Mouse (Mus musculus) mouse trophoblast stem cell (cell line): ENCODE measurements around the gene BC028528.
"Not testable (repeated sequence)": the region's sequence is repeated elsewhere in the genome, so short reads cannot be mapped to it uniquely, and the experiment has no call there.

Experiments
- in situ Hi-C, 2 experiments: fragments of 300-500 bp; cut with MseI, MboI; formaldehyde crosslinking; loops; 2 replicates in 1 of 2; 3 replicates in 1 of 2; pipeline ENCODE4 v1.15.1; 2025

Gene BC028528

DNA sequence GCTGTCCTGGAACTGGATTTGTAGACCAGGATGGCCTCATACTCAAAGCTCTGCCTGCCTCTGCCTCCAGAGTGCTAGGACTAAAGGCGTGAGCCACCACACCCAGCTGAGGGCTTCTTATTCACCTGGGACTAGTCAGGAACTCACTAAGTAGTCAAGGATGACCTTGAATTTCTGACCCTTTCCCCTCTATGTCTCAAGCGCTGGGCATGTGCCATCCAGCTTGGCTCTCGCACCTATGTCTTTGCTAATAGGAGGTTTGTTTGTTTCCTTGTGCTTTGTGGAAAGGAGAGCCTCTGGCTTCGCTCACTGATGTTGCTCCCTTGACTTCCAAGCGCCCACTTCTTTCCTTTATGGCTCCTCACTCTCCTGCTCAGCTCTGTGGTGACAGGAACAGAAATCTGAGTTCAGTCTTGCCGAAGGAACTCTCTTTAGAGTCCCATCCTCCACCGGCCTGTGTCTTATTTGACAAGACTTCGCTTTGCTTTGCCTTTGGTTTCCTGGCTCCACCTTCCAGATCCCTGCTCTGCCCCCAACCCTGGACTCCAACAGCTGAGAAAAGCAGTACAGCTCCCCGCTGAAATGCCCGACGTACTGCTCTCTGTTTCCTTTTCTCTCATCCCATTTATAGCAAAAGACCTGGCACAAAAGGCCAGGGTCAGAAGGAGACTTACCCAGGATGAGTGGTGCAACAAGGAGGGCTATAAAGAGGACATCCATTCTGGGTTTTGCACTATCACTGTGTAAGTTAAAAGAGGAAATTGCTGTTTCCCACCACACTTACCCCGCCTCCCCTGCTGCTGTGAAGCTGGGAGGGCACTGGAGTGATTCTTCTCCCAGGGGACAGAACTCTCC, at the start of gene BC028528:
BC028528 (minus strand) TSS at position 795 of the 855 bp plus-strand sequence.
- in situ Hi-C loops, result no loop called here

DNA sequence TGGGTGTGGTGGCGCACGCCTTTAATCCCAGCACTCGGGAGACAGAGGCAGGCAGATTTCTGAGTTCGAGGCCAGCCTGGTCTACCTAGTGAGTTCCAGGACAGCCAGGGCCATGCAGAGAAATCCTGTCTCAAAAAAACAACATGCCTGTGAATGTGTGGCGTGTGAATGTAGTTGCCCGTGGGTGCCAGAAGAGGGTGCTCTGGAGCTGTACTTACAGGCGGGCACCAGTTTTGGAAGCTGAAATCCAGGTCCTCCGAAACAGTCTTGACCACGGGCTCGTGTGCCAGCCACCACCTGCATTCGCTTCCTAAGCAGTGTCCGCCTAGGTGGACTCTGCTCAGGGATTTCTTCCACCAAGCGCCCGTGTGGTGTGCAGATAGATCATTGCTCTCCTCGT, 47.0 kb upstream of the BC028528 start:
- in situ Hi-C loops, result no loop called here

DNA sequence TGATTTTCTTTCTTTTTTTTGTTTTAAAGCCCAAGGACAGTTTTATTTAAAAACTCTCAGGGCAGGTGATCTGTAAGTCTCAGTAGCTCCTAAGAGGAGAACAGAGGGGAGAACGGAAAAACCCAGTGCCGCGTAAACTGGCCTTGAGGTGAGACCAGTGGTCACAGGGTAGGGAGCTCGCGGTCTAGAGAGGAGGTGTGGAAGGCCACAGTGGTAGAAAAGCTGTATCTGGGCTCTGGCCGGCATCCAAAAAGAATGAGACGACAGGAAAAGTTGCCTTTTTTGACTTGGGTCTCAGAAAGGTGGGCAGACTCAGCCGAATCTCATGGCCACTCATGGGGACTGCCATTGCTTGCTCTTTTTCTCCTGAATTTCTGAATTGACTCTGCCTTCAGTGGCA, 46.4 kb upstream of the BC028528 start:
- in situ Hi-C loops, result no loop called here

DNA sequence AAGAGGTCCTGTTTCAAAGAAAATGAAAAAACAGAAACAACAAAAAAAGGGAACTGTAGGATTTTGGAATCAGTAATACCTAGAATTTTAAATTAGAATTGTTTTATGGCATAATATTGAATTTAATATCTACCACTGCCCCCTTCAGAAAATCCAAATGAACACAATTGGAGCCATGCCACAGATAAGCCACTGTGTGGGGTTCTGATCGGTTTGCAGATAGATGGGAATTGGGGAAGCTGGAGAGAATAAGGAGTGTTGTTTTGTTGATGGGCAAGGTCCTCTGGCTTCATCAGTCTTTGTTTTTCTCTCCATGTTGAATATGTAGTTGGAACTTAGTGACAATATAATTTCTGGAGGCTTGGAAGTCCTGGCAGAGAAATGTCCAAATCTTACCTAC, 42.6 kb upstream of the BC028528 start:
- in situ Hi-C loops, result no loop called here

DNA sequence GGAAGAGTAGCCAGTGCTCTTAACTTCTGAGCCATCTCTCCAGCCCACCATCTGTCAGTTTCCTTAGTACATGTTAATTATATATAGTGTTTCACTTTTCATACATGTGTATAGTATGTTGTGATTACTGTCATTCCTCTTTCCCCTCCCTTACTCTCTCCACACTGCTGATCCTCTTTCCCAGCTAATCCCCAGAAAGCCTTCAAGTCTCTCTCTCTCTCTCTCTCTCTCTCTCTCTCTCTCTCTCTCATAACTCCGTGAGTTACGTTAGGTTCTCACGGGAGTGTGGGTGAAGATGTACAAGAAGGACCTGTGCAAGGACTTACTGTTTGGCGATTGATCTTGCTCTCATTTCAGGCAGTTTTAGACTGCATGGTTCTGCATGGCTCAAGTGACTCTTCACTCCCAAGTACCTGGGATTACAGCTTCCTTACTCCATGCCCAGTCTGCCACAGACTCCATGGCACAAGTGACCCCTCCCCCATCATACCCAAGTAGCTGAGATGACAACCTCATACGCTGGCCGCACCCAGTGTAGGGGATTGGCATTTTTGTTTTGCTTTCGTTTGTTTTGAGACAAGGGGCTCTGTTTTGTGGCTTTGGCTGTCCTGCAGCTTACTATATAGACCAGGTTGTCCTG, 41.4 kb upstream of the BC028528 start:
- in situ Hi-C loops, result no loop called here

DNA sequence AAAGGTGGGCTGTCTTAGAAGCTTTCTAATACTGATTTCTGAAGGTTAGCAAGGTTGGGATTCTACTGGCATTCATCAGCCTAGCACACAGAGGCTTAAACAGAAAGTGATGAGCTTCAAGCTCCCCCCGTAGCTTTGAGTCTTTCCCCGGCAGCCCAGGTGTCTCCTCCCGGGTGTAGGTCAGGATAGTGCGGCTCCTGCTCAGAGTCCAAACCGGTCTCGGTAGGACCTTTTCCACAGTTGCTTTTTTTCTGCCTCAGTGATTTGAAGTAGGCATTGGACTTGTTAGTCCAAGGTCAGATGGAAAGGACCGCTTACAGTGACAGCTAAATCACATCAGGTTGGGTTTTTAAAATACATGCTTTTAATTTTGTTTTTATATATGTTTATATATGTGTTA, 40.8 kb upstream of the BC028528 start:
- in situ Hi-C loops, result no loop called here

DNA sequence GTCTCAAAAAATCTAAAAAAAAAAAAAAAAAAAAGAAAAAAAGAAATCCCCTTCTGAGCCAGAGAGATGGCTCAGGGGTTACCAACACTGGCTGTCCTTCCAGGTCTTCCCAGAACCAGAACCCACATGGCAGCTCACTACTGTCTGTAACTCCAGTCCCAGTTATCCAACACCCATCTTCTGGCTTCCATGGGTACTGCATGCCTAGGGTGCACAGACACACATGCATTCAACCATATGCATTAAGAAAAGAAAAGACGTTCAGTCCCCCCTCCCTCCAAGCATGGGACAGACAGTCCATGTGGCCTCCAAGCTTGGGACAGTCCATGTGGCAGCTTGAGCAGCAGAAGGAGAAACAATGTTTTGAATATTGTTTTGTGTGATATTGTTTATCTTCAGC, 40.4 kb upstream of the BC028528 start:
- in situ Hi-C loops, result no loop called here

DNA sequence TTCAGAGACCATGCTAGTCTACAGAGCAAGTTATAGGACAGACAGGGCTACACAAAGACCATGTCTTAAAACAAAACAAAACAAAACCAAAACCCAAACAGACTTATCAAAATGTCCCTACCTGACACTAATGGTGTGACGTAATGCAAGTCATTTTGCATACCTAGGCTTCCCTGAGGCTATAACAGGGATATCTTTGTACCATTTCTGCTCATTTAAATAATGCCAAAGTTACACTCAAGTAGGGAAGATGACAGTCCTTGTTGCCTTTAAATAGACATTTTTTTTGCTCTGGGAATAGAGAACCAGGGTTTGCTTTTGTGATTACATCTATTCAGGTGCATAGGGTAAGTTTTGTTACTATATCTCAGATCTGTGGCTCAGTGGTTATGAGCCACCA, 39.7 kb upstream of the BC028528 start:
- in situ Hi-C loops, result no loop called here

DNA sequence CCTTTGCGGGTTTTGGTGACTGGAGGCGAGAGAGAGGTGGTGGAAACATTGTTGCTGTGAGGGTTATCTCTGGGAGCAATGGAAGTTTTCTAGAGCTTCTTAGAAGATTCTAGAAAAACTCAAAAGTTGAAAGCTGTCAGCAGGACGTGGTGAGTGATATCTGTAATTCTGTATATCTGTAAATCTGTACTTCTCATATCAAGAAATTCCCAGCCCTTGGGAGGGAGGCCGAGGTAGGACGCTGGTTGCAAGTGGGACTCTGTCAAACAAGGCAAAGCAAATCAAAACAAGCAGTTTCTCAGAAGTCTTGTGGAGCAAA, 38.6 kb upstream of the BC028528 start:
- in situ Hi-C loops, result no loop called here

DNA sequence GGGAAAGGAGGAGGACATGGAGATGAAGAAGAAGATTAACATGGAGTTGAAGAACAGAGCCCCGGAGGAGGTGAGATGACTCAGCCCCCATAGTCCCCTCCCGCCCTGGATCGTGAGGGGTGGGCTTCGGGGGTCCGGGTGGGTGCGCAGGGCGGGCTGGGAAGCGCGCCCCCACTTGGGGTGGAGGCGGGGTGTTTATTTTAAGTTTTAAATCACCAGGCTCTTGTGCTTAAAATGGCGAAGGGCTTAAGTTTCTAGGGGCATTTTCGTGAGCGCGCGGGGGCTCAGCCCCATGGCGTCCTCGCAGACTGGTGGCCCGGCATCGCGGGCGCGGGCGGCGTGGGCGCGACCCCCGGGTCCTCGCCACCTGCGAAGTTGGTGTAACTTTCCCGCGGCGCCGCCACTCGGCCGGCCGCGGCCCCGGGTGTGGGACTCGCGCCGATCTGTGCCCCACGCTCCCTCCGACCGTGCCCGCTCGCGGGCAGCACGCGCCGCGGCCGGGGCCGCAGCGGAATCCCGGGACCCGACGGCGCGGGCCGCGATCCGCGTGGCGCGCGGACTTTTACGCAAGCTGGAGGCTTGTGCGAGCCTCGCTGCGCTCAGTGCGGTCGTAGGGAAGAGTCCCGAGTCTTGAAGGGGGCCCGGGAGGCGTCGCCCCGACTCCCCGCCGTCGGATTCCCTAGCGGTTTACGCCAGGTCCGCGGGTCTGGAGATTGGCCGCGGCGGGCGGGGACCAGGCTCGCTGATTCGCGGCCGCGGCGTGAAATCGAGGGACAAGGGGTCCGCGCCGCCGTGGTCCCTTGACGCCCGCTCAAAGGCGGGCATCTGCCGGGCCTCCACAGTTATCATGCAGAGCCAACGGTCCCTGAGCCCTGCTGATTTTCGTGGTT, 38.0 kb upstream of the BC028528 start:
- in situ Hi-C loops, result no loop called here

DNA sequence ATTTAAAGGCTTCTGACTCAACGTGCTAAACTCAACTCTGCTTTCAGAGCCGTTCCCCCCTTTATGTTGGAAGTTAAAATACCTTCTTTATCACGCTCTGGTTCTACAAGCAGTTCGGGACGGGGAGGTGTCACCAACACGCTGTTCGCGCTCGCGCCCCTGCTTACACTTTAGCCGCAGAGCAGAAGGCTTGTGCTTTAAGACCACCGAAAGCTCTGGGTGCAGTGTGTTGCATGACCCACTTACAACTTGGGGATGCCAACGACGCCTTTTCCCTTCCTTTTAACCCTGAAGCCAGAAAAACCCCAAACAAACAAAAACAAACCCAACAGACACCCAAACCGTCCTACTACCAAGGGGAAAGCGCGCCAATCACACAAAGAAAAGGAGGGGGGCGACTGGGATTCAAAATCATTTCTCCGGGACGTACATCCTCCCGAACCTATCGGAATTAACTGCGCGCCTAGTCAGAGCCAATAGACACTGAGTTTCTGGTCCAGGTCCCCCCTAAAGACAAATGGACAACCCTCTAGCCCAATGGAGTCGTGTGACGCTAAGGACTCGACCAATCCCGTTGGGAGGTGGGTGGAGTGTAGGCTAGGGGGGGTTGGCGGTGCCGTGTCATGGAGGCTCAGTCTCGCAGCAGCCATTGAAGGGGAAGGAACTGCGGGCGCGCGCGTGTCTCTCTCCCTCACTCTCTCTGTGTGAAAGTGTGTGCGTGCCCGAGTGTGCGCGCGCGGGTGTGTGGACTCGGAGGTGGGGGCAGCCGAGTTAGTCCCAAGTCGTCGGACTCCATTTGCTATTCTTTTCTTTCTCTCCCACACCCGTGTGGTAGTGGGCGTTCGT, 37.1 kb upstream of the BC028528 start, which contains the start of gene Anp32e:
Anp32e (plus strand) TSS at position 589 of the 846 bp plus-strand sequence.
- in situ Hi-C loops, result no loop called here

DNA sequence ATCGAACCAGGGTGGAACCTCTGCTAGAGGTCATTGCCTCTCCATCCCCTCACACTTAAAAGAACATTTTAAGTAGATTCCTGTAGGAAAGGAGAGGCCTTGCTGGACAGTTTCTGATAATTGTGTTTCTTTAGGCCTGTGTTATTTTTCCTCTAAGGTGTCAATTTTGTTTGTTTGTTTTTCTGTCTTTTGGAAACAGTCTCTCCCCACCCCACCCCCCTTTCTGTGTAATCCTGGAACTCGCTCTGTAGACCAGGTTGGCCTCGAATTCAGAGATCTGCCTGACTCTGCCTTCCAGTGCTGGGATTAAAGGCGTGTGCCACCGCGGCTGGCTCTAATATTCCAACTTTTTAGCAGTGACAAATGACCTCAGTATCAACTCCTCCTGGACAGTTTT, 36.5 kb upstream of the BC028528 start:
- in situ Hi-C loops, result no loop called here

DNA sequence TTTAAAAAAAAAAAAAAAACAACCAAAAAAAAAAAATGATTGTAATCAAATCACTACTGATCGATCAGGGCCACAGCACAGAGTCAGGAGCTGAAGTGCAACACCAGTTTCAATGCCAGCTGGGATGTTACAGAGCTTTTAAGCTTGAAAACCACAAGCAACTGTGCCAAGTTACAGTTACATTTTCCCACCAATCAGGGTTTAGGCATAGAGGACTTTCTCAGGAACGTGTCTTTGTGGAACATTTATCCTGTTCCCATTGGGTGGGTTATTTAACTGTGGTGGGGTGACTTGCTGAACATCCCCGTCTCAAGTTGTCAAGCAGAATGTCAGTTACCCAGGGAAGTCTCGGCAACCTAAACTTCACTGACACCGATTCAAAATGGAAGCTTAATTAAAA, 33.3 kb upstream of the BC028528 start:
- in situ Hi-C loops, result no loop called here

DNA sequence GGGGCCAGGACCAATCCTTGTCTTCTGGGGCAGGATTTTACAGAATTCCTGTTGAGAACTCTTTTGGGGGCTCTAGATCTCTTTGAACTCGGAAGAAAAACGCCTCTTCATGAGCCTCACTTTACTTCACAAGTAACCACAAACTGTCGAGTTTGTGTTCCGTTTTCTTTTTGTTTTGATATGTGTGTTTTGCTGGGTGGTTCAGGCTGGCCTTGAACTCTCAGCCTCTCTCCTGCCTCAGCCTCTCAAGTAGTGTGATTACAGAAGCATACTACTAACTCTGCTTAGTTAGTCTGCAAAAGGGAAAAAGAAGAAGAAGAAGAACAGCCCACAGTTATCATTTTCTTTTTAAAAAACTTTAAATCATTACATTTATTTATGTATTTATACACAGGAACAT, 32.4 kb upstream of the BC028528 start:
- in situ Hi-C loops, result no loop called here

DNA sequence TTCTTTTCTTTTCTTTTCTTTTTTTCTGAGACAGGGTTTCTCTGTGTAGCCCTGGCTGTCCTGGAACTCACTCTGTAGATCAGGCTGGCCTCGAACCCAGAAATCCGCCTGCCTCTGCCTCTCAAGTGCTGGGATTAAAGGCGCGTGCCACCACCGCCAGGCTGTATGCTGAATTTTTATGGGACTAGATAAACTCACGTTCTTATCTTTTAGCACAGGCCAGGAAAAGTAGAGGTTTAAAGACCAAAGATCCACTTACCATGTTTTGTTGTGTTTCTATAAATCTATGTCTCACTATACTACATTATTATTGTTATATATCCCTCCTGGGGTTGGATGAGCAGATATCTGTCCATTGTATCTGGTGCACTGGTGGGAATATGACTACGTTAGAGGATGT, 31.6 kb upstream of the BC028528 start:
- in situ Hi-C loops, result not testable (repeated sequence)

DNA sequence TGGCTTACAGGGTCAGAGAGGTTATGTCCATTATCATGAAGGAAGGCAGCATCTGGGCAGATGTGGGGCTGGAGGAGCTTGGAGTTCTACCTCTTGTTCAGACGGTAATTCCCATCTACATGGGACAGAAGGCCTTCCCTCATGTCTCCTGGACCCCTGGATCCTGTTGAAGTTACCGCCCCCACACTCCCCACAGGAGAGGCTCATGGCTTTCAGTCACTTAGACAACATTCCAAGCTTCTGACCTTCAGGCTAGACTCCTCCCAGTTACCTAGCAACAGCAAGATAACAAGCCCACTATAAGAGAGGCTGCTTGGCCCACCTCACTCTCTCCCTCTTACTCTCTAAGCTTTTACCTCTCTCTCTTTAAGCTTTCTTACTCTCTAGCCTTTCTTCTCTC, 28.7 kb upstream of the BC028528 start:
- in situ Hi-C loops, result not testable (repeated sequence)

DNA sequence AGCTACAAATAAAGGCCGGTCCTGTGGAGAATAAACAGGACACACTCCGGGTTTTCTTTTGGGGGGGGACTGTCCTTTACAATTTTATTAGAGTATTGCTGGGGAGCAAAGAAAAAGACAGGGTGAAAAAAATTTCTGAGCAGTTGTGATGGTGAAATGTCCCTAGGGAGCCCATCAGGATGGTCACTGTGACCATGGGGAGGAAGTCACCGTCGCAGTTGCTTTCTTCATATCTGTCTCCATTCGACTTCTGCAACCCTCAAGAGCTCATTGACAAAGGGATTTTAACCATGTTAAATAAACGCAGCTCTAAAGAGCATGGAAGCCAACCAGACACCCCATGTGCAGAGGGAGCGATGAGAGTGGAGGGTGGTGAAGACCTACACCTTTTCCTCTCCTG, 25.0 kb upstream of the BC028528 start:
- in situ Hi-C loops, result no loop called here

DNA sequence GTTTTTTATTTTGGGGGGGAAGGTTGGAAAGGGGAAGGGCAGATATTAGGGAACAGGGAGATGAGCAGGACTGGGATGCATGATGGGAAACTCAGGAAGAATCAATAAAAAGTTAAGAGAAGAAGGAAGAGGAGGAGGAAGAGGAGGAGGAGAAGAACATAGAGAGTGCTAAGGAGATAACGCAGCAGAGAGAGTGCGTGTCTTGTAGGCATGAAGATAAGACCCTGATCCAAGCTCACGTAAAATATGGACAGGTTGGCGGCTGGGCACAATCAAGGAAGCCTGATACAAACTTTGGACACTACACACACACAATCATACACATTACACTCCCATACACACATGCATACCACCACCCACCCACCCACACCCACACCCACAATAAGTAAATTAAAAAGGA, 22.9 kb upstream of the BC028528 start:
- in situ Hi-C loops, result no loop called here

DNA sequence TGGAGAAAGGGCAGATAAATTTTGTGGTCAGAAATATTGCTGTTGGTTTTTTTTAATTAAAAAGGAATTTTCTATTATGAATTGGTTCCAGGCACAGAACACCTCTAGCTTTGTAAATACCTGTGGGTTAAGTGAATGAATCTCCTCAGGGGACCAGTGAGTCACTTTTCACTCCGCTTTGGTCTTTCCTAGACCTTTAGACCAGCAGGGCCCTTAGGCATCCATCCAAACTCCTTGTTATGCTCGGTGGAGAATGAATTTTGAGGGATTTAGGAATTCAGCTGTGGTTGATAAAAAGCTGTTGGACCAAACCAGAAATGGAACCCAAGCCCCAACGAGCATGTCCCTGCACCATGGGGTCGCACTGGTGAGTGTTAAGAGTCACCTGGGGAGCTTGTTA, 15.8 kb upstream of the BC028528 start:
- in situ Hi-C loops, result no loop called here

DNA sequence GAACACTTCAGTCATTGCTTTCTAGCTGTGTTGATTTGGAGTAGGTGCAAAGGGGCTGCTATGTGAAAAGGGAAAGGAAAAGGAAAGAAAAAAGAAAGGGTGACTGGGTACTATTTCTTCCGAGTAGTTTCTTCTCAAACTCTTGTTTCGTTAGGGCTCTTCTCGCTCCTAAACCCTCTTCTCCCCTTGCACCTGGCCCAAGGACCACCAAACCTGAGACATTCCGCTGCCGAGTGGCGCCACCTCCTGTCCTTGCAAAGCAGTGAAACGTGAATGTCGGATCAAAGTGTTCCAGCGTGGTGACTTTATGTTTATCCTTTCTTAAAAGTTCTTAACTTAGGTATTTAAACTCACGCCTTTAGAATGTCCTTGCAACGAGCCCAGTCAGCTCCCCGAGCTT, 15.1 kb upstream of the BC028528 start:
- in situ Hi-C loops, result no loop called here

DNA sequence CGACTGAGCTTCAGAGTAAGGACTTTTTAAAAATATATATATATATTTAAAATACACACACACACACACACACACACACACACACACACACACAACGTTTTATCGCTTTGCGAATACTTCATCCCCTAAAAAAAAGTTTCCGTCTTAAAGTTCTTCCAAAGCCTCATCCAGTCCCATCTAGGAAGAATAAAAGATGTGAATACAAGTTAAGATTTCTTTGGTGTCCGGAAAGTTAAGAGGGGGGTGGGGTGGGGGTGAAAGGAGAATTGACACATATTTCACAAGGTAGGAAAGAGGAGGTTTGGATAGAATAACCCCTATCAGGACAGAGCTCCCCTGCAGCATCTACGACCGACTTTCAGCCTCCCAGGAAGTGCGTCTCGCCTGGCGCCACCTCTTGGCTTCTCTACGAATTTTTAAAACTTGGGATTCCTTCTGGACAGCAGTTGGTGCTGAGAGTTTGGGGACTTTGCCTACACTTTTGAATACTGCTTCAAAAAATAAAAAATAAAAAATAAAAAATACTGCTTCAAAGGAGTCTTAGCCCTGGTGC, 14.2 kb upstream of the BC028528 start:
- in situ Hi-C loops, result no loop called here
